Mouse (Mus musculus) WW6 (cell line): ENCODE results near the gene Sesn1.
"Not testable (repeated sequence)": the region's sequence is repeated elsewhere in the genome, so short reads cannot be mapped to it uniquely, and the experiment has no call there.

Source experiments
- DNase-seq: peaks from one replicate; pipeline ENCODE4 v3.0.0-alpha.2; 2013; ENCODE audit warnings: low read depth, low spot score

The Sesn1 gene

DNA sequence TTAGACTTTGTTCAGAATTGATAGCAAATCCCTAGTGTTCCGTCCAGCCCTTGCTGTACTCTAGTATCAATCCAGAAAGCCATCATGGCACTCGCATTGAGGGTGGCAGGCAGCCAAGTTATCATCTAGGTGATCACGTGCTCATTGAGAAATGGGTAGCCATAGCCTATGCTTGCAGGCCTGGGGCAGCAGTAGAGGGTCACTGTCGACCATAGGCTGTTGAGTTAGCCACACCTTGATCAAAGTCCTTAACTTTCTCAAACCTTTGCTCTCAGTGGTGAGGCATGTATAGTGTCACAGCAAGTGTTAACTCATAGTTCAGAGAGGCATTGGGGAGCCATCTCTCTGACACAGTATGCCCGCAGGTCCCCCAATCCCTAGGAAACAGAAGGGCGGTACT lies 11.4 kb downstream of the Sesn1 start:
- DNase-seq = no peak

DNA sequence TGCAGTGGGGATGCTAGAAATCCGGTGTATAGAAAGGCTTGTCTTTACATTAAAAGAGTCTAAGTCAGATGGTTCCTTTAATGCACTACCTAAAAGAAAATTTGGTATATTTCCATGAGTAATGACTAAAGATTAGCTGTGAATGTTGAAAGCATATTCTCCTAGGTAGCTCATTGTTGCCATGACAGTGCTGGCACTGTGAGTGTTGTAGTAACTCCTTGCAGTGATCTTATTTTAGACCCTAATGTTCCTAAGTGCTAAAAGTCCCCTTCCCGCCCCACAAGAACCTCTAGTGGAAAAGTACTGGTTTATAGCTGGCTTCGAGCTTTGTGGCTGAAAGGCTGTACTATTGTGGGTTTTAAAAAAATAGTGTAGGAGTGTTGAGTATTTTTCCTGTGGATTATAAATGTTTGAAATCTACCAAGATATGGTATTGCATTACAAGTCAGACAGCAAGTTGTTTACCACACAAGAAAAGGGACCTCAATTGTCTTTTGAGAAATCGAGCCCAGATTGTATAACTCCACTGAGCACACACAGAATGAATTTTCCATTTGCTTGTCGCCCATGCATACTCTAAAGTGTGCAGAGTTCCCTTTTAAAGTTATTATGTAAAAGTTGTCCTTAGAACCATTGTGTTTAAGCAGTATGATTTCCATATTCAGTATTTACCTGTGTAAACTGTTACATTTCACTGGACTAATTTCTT lies 13.0 kb downstream of the Sesn1 start:
- DNase-seq = no peak

DNA sequence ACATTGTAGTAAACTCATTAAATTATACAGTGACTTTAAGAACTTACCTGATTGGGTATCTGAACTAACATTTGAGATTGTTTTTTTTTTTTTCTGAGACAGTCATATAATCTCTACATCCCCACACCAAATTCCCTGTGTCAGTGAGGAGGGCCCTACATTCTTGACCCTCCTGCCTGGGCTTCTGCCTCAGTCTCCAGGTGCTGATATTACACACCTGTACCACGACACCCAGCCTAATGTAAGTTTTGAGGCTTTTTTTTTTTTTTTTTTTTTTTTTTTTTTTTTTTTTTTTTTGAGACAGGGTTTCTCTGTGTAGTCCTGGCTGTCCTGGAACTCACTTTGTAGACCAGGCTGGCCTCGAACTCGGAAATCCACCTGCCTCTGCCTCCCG lies 13.5 kb downstream of the Sesn1 start:
- DNase-seq = not testable (repeated sequence)

DNA sequence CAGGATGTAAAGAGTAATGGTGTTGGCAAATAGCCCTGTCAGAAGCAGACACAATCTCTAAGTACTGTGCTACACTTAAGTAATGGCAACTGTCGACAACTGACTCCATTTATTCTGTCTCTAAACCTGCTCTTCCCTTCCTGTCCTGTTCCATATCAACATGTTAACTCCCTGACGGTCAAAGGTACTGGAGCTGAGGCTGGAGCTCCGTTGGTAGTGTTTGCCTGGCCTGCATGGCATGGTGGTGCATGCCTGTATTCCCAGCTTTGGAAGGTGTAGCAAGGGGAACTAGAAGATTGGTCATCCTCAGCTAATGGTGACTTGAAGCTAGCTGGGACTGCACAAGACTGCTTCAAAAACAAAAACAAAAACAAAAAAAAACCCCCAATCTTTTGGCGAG lies 14.2 kb downstream of the Sesn1 start:
- no peak for DNase-seq

DNA sequence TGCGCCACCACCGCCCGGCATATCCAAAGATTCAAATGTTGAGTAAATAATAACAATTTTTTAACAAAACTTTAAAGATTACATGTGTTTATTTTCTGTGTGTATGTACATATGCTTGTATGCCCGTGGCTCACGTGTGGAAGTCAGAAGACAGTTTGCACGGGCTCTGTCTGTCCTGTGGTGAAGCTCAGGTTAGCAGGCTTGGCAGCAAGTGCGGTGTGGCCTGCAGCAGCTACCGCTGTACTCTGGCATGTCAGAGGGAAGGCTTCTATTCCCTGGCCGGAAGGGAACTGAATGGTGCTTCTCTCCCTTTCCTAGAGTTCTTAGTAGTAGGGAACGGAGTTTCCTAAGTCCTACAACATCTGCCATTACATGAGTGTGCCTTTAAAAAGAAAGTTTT lies 15.3 kb downstream of the Sesn1 start:
- no peak for DNase-seq

DNA sequence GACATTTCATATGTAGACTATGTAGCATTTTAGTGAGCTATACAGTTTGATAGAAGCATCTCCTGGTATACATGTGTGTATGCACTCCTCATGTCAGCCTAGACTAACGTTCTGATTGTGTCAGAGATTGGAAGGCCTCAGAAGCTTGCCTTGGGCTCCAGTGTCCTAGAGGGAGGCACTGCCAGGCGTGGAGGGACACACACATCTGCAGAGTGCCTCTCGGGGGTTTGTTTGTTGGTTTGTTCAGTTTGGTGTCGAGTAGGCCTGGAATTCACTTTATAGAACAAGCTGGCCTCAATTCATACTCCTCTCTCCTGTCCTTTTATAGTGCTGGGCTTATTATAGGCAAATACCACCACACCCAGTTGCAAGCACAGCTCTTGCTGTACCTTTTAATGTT lies 16.3 kb downstream of the Sesn1 start:
- DNase-seq = no peak

DNA sequence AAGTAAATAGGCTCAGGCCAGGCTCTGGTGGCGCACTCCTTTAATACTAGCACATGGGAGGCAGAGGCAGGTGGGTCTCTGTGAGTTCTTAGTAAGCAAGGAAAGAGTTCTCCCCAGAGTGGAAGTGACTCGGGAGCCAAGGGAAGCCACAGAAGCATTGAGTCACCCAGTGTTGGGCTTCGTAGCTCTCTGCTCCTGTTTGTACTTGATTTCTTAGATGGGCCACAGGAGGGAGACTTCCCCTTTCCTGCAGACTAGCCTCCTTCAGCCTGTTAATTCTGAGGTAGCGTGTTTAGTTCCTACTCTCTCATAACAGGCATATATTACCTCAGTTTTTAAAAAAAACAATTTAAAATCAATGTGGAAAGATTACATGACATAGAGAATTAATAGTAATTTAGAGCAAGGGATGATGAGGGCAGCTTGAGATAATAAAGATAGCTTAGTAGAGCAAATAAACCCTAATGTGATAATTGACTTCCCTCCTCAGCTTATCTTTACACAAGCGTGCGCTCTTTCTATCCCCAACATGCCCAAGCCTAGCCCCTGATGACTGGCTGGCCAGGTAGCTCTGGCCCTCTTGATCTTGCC lies 16.9 kb downstream of the Sesn1 start:
- DNase-seq = no peak

DNA sequence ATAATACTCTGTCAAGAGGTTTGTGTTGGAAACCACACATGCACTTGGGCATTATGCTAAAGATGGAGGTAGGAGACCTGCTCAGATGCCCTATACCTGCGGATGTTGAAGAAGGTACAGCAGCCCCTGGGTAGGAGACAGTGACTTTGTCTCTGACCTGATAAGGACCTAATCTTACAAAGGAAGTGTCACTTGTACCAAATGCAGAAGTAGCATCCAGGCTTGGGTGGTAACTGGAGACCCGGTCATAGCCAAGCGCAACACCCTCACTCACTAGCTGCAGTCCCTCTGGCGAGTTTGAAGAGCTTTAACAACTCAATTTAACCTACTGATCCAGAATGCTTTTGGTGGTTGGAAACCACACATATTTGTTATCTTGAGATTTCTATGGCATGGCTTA lies 18.0 kb downstream of the Sesn1 start:
- no peak for DNase-seq

DNA sequence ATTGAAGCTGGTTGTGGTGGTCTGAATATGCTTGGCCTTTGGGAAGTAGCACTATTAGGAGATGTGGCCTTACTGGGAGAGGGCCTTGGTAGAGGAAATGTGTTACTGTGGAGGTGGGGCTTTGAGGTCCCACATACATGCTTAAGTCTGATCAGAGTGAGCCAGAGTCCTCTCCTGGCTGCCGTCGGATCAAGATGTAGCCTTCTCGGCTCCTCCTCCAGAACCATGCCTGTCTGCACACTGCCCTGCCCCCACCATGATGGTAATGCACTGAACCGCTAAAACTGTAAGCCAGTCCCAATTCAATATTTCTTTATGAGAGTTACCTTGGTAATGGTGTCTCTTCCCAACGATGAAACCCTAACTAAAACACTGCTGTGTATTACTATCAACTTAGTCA lies 19.5 kb downstream of the Sesn1 start:
- no peak for DNase-seq

DNA sequence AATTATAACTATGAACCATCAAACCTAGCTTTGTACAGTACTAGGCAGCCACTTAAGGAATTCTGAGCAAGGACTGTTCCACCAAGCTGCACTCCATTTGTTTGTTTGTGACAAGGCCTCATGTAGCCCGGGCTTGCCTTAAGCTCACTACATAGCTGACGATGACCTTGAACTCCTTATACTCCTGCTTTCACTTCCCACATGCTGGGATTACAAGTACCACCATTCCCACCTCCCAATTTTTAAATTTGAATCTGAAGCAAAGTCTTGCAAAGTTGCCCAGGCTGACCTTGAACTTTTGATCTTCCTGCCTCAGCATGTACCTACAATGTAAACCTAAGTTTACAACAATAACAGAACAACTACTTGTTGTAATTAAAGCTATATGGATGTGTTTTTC lies 20.2 kb downstream of the Sesn1 start:
- peak; percentile 60 for DNase-seq

DNA sequence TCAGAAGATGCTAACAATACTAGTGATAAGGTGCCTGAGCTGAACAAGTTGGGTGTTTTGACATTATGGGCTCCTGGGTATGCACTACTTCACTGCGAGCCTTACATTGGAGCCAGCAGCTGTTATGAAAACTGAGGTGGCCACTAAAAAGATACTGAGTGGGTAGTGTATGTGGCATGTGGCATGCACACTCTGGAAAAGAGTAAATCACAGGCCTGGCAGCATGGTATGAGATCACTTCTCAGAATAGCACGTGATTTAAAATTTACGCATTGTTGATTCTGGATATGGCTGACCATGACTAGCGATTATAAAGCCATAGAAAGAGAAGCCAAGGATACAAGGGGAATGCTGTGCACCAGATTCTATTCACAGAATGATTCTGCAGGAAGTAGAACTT lies 20.7 kb downstream of the Sesn1 start:
- no peak for DNase-seq

DNA sequence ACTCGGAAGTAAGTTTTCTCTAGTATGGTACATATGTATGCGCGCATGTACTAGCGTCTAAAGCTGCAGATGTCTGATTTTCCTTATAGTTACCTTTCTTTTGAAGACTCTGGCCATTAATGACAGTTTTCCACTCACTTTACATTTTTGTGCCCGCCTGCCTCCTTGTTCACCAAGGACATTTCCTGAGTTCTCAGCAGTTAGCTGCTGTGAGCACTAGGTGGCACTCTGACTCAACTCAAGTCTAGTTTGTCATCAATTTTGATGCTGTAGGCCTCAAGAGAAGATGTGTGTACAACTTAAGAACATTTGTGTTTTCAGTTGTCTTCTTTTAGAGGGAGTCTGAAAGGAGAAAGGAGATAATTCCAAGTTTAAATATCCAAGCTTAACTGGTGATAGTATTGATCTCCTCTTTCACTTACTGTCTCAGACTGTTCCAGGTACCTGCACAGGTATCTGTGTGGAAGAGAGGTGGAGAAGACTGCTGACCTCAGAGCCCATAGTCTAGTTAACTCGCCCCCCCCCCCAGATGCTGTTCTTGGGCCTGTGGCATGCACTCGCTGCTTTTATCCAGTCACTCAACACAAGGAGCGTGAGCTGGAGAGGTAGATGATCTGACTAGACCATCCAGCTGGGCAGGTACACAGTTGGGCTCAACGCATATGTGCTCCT lies 21.3 kb downstream of the Sesn1 start:
- DNase-seq = no peak

DNA sequence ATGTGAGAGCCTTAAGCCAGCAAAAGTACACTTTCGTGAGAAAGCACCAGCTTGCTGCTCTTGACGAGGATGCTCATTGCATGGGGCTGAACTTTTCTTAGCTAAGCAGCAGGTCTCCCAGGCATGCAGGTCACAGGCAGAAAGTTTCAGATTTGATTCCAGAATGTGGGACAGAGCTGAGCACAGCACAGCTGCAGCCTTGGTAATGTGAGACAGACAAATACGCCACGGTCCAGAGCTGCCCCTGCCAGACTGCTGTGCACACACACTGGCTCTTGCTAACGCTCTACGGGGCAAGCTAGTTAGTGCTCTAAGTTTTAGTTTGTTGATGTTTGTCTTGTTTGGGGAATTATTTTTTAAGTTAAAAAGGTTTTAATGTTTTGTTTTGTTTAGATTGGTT lies 22.5 kb downstream of the Sesn1 start:
- DNase-seq = no peak

DNA sequence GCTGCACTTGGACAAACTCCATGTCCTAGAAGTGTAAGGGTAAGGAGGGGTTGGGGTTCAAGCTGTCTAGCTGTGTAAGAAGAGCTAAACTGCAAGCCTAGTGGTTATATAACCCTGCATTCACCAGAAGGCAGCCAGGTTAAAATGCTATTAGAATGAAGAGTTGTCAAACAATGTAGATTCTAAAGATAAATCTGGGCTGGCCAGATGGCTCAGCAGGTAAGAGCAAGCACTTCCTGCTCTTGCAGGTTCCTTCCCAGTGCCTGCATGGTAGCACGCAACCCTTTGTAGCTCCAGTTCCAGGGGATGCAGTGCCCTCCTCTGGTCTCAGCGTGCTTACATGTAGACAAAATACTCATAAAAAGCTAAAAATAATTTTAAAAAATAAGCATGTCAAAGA lies 24.4 kb downstream of the Sesn1 start:
- DNase-seq = no peak

DNA sequence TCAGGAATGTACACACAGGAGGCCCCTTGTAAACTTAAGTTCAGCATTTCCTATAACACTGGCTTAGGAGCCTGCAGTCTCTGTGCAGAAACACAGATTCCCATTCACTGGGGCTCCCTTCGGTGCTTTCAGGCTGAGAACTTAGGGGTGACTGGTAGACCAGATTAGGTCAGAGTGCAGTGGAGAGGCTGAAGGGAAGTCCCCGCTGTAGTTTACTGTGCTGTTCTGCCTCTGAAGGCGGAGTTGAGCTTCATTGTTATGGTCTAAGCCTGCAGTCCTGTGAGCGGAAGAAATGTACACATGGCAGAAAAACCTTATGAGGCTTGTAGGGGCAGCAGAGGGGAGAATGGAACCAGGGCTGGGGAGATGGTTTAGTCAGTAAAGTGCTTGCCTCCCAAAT lies 29.2 kb downstream of the Sesn1 start:
- DNase-seq = no peak

DNA sequence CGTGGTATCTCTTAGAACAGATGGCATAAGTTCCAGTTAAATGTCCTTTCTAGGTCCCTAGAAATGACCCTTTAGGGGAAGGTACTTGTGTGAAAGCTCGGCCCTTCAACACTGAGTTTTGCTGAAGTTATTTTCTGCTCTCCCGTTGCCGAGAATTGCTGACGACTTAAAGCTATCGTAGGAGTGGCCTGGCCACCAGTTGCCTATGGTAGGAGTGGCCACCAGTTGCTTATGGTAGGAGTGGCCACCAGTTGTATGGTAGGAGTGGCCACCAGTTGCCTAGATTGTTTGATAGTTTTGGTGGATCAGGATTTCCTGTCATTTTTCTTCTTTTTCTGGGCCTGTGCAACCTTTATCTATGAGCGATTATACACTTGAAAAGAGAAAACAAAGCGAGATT lies 38.0 kb downstream of the Sesn1 start:
- DNase-seq = no peak

DNA sequence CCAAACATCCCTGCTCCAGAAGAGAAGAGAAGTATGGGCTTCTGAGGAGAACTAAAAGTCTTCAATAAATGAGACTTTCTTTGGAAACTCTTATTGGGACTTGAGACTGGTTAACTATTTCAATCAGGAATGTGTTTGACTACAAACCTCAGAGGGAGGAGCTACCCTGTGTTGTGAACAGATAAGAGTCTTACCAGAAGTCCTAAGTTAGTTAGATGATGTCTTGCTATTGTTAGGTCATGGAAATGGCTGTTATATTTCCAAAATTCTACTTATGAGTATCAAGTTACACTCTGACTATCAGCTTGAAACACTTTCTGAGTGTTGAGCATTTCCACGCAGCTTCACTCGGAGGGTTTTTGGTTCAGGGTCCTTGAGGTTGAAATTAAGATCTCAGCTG lies 39.0 kb downstream of the Sesn1 start:
- DNase-seq = no peak

DNA sequence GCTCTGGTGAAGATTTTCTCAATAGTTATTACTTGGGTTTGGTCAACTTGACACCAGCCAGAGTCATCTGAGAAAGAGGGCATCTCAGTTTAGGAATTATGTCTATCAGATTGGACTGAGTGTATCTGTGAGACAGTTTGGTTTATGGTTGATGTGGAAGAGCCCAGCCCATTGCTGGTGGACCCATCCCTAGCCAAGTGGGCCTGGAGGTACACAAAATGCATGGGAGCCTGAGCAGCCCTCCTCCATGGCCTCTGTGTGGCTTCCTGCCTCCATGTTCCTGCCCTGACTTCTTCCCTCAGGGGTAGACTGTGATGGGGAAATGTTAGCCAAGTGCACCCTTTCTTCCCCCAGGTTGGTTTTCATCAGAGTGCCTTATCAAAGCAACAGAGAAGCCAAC lies 50.1 kb downstream of the Sesn1 start:
- no peak for DNase-seq

DNA sequence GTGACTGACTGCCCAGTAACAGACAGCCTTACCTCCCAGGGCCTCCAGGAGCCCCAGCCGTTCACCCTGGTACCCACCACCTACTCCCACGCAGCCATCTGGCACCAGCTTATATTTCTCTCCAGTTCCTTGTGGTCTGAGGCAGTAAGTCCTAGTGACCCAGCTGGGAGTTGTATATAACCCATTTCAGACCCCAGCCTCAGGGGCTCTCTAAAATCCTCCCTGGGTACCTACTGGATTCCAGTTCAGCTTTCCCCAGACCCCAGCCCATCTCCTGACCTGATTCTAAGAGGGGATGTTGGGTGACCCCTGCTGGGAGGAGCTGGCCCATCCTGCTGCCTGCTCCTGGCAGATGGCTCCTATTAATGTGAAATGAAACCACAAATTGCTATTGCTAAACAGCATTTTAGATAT lies 50.5 kb downstream of the Sesn1 start:
- DNase-seq = no peak

DNA sequence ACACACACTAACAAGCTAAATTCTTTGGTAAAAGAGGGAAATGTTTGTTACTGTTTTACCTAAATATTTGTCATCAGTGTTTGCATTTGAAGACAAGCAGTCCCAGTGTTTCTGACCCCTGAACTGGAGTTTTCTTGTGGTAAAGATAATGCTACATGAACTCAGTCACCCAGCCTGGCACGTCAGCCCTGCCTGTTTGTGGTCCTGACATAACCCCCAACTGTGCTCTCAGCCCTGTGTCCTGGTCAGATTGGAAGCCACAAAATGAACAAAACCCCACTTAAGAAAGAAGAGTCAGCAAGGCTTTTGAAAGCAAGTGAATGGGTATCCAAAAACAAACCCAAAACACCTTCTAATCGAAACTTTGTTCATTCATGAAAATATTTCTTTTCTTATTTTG lies 53.3 kb downstream of the Sesn1 start:
- DNase-seq = no peak

DNA sequence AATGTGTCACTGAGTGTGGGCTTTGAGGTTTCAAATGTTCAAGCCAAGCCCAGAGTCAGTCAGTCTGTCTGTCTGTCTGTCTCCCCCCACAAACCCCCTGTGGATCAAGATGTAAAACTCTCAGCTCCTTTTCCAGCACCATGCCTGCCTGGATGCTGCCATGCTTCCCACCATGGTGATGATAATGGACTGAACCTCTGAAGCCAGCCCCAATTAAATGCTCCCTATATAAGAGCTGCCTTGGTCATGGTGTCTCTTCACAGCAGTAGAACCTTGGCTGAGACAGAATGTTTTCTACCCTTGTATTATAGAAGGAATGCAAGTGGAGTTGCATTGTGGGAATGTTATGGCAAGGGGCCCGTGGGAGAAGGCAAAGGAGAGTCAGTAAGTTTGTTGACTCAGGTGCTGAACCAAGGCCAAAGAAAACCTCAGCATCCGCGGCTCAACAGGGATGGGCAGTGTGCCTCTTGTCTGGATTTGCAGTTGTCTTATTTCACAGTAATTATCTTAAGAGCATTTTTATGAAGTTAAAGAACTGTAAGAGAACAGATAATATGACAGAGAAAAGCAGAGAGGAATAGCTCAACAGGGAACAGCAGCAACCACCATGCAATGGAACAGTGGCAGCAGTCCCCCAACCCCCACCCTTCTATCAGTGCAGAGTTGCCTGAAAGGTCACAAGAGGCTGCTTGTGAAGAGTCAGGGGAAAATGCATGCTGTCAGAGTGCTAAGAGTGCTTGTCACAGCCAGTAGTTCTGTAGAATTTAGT lies 56.5 kb downstream of the Sesn1 start:
- DNase-seq = no peak

DNA sequence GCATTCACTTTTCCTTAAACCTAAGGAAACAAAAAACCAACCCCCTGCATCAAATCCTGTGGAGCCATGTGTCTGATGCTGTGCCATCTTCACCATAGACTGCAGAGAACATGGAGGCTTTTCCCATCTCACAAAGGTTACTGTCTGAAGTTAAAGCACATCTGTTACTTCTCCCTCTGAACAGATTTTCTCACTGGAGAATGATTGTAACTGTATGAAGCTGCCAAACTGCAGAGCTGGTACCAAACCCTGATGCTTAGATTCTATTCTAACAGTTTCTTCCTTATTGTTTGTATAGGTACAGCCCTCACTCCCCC lies 57.1 kb downstream of the Sesn1 start:
- no peak for DNase-seq

DNA sequence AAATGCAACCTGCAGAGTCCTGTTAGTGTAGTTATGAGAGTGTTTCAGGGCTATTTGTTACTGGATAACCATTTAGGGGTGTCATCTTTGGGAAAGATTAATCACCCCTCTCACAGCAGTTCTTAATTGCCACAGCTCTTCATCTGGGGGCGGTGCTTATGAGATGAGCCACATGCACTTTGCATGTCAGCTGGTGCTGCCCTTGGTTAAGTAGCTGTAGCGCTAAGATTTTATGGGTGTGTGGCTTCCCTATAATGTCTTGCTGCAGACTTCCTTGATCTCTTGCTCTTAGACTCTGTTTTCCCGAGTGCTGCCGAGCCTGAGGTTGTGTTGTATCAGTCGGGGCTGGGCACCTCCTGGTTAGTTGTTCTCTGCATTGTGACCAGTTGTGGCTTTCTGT lies 58.2 kb downstream of the Sesn1 start:
- DNase-seq = no peak
